Mouse (Mus musculus) megakaryocyte, embryonic 14.5 days (primary cell): ENCODE measurements around the gene Gm11114.

Source experiments
- FLI1 ChIP-seq: IDR thresholded peaks from 2 replicates; pipeline ENCODE4 v1.6.1; 2012; ENCODE audit warnings: low read length, inconsistent platforms, mixed read lengths
- GATA1 ChIP-seq: IDR thresholded peaks from 3 replicates; pipeline ENCODE4 v1.6.1; 2012; ENCODE audit warnings: mixed read lengths, low read length, inconsistent platforms, borderline replicate concordance

GRCm38 (mm10) chr9:85325201-85325868 is 12.8 kb downstream of the Gm11114 start:
- TF ChIP-seq FLI1 (no peak), GATA1 (no peak)
